Mouse (Mus musculus): ENCODE measurements at regions not wholly inside any gene's neighbourhood (a gene's known extent, or its start where the extent isn't known, plus 50 kb on each side); places are given as distances from the start of the nearest gene placed in this dataset.
"Not testable (repeated sequence)": the region's sequence is repeated elsewhere in the genome, so short reads cannot be mapped to it uniquely, and the experiment has no call there.

DNA sequence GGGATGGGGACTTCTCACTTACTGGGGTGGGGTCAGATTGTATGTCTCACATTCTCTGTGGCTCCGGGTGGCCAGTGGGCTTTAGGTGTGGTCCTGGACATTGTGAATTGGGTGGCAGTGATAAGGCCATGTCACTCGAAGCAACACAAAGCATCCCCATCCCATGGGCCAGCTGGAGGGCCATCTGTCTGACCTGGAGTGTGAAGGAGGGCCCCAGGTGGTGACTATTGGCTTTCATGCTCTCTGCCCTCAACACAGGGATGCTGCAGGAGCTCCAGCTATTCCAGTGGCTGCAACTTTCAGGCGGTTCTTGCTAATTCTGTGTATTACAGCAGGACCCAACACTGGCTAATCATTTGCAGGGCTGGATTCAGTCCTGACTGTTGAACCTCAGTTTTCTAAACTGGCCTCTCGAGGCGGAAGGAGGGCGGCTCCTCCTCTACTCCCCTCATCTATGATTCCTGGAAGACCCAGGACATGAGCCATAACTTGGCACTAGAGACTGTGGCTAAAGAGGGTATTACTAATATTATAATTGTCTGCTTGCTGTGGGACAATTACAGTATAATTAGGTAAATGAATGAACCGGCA lies 64.1 kb downstream of the 9530068E07Rik start:
- no peak for DNase-seq

DNA sequence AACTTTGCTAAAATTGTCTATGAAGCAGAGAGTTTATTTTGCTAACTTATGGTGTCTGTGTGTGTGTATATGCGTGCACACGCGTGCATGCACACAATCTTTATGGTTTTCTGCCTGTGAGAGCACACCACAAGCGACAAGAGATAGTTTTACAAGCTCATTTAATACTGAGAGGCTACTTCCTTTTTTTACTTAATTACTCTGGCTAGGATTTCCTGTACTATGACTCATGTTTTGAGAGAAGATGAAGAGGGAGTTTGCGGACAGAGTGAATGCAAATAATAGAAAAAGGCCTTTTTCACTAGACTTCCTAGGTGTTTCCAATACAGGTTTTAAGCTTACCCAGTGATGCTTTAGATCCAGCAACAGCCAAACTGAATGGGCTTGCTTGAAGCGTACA lies 74.9 kb downstream of the 9530068E07Rik start:
- not testable (repeated sequence) for DNase-seq

DNA sequence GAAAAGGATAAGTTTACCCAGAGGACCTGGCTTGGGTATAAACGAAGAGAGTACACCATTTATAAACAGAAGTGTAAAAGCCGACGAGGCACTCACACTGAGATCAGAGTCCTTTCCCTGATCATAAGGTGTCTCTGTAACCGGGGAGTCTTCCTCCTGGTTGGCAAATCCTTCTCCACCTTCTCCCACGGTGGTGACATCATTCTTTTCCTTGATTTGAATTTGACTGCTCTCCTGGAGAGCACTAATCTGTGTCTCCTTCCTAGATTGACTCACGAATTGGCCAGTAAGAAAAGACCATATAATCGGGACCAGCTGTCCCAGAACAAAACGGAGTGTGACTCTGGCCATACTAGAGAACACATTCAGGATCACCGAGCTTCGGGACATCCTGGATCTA lies 83.9 kb downstream of the 9530068E07Rik start:
- DNase-seq, result not testable (repeated sequence)

DNA sequence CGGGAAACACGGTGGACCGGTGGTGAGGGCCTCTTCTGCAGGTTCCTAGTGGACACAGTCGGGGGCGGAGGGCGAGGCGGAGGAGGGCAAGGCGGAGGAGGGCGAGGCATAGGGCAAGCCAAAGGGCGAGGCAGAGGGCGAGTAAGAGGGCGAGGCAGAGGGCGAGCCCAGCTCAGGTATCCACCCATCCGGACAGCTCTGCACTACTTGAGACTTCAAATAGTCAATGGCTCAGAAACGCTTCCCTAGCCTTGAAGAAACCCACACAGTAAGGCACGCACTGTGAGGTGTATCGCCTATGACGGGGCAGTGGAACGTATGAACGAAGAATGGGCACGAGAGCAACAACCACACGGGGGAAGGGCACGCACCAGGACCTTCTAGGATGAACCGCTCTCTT lies 84.5 kb downstream of the 9530068E07Rik start:
- DNase-seq, result not testable (repeated sequence)

DNA sequence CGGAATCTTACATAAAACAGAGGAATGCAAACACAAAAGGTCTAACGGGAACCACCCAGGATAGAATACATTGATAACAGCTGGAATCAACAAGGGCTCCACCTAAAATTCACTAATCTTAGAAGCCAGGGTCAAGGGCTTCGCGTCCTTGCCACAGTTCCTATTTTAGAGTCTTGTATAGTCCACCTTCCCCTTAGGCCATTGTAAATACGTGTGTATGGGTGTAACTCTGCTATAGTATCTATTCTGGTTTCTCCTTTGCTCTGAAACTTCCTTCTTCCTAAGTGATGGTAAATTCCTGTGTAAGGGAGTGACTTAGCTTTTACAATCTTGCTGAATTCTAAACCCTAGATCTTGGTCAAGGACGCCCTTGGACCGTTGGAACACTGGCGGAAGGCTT lies 87.3 kb downstream of the 9530068E07Rik start:
- DNase-seq, result not testable (repeated sequence)

DNA sequence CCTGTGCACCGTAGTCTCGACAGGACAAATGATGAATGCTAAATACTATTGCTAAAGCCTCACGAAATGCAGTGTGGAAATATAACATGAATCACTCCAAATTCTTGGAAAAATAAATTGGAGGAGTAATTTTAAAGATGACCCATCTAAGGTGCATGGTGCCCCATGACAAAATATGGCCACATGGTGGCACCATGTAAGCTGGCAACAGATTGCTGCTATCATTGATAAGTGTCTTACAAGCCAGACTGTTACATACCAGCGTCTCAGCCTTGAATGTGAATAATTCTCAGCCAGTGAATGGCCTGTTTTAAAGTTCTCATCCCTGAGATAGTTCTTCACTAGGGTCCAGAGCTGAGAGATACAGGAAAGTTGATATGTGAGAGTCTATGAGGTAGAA lies 92.3 kb downstream of the 9530068E07Rik start:
- DNase-seq, result not testable (repeated sequence)

DNA sequence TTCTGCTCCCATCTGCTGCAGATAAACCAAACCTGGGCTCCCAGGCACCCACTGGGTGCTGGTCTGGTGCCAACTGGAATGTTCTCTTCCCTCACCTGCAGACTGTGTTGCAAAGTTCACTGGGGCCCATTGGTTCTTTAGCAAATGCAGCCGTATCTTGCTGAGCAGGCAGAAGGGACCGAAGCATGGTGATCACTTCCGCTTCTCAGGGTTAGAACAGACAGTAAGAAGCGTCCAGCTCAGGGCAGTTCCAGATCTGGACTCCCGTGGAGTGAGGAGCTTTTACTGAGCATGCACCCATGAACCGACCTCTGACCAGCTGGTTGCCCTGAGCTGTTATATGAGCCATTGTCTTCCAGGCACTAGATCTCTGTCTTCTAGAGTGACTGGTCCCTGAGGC lies 97.1 kb downstream of the 9530068E07Rik start:
- DNase-seq, result no peak

DNA sequence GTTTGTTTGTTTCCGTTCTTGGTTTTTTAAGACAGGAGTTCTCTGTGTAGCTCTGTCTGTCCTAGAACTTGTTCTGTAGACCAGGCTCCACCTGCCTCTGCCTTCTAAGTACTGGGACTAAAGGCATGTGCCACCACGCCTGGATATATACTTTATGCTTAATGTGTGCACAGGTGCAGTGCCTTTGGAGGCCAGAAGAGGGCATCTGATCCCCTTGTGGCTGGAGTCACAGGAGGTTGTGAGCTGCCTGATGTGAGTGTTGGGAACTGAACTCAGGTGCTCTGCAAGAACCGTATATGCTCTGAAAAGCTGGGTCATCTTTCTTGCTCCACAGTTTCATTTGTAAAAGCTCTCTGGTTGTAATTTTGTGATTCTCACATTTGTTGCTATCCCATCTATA lies 100.7 kb downstream of the 9530068E07Rik start:
- DNase-seq, result no peak

DNA sequence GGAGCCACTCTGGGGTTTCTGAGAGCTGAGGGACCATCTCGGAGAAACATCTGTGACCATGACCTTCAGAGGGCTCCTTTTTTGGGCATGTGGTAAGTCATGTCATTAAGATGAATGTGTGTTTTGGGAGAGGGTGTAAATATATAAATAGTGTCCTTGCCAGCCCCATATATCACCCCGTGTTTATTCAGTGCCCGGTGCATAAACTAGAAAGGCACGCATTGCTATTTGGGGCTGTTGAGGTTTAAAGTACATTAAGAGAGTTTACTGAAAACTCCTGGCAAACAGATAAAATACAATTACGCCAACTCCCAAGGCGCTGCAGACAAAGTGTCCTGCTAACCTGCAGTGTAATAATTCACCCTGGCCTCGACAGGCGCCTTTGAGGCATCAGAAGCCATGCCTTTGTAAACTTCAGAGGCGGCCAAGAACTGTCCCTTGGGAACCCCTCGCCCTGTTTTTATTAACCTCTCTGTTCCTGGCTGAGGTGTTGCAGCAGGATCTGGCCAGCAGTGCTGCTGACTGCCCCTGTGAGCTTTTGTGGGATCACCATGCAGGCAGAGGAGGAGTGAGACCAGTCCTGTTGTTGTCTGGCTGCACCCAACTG lies 106.6 kb downstream of the 9530068E07Rik start:
- DNase-seq, result no peak

DNA sequence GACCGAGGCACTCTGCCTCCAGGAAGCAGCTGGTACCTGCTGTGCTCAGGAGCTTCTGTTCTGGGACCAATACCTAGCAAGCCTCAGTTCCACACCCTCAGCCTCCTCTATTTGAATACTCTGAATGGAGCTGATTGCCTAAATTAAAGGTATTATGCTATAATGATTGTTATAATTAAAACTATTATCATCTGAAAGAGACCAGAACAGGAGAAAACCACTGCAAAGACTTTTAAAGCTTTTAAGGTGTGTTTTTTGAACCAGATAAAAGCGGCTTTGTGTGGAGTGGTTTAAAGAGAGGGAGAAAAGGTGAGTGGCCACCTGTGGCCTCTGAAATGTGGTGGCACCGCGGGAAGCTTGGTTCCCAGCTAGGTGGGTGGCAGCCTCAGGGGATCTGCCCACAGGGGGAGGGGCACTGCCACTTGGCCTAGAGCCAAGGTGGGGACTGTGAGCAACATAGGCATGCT lies 115.6 kb downstream of the 9530068E07Rik start:
- peak; percentile 22 for DNase-seq

DNA sequence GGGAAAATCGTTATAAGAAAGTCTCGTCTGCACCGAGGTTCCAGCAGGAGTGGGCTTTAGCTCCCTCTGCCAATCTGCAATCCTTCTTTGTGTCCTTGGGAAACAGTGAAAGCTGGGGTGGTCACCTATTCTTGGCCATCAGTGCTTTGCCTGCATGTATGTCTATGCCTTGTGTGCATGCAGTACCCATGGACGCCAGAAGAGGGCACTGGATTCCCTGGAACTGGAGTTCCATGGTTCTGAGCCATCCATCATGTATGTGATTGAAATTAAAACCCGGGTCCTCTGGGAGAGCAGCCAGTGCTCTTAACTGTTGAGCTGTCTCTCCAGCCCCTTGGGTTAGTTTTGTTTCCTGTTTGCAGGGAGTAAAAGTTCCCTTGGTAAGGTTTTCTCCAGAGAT lies 121.1 kb downstream of the 9530068E07Rik start:
- DNase-seq, result no peak

DNA sequence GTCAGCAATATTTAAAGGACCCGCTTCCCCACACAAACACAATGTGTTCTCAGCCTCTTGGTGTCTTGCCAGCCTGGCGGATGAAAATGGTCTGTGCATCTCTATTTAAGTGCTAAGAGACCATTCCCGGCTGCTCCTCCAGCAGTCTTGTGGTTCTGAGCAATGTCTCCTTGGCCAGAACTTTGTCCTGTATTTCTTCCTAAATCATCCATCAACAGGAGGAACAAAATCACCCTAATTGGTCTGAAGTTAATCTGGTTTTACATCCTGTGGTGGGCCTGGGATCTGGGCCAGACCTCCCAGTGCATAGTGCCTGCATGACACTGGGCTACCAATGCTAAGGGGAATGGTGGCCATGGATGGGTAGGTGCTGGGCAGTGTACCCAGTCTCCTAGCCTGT lies 123.6 kb downstream of the 9530068E07Rik start:
- DNase-seq, result peak; percentile 55

DNA sequence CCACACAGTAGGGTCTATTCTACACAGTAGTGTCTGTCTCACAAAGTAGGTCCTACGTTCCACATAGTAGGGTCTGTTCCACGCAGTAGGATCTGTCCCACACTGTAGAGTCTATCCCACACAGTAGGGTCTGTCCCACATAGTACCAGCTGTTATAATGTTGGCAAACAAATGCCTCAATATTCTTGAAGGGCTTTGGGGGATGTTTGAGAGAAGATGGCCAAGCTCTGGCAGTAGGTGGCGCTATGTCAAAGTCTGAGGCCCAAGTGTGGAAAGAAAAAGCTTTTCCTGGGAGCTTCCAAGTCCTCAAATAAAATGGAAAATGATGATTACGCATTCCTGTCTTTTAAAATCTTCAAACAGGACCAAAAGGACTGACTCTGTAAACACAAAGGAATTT lies 125.7 kb downstream of the 9530068E07Rik start:
- peak; percentile 85 for DNase-seq

DNA sequence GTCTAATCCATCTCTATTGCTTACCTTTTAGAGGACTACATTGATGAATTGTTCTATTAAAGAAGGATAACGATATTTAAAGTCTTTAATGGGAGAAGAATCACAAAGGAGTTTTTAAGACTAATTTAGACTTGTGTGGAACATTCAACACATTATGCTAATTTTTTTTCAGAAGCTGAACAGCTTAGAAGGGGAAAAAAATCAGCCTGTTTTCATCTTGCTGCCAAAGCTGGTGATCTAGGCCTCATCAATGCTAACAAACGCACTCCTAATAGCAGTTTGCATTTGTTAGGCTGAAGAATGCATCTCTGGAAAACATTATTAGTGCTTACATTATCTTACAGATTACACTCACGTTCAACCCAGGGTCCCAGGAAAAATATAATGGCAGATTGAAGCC lies 126.2 kb downstream of the 9530068E07Rik start:
- no peak for DNase-seq

DNA sequence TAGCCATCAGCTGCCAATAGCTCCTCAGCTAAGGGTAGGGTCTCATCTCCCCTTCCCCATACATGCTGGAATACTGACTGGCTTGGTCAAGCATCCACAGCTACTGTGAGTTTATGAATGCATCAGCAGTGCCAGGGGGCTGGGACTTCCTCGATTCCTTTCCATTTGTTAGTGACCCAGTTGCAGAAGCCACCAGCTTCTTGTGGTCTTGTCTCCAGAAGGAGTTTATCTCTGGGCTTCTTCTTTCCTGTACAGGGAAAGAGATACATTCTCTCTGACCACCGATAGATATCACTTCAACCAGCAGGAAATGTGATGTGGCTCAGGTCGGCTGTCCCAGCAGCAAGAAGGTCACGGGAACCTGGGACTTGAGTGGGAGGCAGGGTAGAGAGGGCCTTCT lies 127.0 kb downstream of the 9530068E07Rik start:
- no peak for DNase-seq

DNA sequence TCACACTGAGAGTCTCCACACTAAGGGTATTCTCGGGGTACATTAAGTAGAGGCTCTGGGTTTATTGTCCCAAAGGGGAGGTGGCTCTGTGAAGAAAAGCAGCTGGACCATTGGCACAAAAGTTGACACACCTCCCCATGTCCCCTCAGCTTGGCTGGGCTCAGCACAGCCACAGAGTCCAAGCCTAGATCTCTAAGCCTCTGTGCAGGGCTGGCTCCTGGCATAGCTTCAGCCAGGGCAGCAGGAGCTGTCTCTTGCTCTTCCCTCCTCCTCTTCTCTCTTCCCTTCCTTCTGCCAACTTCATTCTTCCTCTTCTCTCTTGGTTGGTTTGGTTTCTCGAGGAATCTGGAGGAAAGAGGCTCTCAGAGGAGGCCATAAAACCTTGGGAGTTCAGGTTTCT lies 127.4 kb downstream of the 9530068E07Rik start:
- DNase-seq, result no peak

DNA sequence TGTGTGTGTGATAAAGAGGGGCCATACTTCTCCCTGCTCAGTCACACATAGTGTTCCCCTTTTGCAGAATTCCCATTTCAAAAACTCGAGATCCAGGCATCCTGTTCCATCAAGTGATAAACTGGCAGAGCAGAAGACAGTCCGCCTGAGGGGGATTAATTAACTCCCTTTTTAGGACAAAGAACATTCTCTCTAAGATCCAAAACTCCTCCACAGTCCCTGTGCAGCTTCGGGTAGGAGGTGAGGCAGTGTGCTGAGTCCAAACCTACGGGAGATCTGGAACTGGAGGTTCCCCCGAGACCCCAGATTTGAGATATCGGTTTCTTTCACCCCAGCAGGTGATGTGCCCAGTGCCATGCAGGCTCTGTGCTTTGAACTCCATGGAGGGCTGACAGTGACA lies 129.2 kb downstream of the 9530068E07Rik start:
- no peak for DNase-seq

DNA sequence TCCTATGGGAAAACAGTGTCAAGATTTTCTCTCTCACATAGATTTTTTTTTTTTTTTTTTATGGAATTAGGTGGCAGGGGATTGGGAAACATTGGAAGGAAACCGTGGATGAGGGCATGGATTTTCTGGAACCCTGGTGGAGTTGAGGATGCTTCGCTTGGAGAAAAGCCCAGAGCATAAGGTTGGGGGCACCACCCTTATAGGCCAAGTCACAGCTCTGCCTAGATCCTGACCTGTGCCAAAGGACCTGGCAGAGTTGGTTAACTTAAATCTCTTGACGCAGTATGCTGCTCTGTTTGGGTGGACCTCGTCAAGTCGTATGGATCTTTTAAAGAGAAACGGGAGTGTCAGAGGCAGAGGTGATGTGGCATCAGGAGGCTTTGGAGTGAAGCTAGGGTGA lies 130.1 kb downstream of the 9530068E07Rik start:
- DNase-seq, result no peak

DNA sequence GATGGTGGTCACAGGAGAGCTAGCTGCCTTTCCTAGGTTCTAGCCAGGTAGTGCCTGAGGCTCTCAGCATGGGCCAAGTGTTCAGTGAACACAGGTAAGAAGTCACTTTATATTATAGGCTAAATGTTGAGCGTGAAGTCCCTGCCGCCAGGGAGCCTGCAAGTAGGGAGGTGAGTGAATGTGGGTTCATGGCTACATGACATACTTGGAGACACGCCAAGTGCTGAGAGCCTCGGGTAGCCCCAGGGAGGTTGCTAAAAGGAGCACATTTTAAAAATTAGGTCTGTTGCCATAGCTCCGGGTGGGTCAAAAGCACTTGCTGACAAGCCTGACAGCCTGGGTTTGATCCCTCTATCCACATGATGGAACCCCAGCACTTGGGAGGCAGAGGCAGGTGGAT lies 137.2 kb downstream of the 9530068E07Rik start:
- no peak for DNase-seq

DNA sequence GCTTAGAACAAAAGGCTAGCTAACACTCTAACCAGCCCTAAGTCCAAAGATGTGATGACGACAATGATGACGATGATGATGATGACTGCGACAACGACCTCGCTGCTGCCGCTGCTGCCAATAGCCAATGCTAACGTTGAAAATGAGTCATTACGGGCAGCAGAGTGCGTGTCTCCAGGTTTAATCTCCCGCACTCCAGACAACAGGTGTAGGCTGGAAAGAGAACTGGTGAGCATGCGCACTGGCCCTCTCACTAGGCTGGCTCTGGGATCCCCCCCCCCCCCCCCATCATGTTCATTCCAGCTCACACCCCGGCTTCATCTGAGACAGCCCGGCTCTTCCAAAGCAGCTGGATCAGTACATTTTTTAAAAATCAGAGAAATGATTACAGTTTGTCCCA lies 138.4 kb downstream of the 9530068E07Rik start:
- peak; percentile 28 for DNase-seq

DNA sequence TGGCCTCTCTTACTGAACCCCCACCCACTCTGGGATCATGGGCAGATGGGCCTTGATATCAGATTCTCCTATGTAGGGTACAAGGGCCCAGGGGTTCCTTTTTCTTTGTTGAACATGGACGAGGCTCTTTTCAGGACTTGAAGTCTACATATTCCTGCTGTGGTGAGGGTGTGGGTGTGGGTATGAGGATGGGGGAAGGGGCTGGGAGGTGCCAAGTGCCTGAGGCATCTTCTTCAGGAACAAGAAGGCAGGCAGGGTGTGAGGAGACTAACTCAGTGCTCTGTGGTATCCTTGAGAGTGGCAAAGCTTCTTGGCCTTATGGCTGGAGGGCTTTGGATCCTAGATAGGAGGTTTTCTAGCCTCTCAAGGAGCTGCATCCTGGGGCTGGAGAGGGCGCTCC lies 140.0 kb downstream of the 9530068E07Rik start:
- DNase-seq, result no peak

DNA sequence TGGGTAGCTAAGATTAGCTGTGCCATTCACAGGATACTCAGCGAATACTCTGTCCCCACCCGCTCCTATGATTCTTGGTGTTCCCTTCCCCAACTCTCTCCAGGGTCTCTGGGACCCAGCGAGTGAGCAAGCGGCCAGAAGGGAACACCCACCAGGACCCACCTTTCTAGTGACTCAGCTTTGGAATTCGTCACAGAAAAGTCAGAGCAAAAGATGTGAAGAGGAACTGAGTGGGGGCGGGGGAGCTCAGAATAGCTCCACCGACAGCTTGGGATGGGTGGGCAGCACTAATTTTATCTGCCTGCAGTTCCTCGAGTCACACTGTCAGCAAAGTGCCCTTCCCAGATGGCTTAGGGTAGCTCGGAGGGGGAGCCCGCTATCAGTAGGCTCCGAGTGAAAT lies 140.6 kb downstream of the 9530068E07Rik start:
- DNase-seq, result no peak

DNA sequence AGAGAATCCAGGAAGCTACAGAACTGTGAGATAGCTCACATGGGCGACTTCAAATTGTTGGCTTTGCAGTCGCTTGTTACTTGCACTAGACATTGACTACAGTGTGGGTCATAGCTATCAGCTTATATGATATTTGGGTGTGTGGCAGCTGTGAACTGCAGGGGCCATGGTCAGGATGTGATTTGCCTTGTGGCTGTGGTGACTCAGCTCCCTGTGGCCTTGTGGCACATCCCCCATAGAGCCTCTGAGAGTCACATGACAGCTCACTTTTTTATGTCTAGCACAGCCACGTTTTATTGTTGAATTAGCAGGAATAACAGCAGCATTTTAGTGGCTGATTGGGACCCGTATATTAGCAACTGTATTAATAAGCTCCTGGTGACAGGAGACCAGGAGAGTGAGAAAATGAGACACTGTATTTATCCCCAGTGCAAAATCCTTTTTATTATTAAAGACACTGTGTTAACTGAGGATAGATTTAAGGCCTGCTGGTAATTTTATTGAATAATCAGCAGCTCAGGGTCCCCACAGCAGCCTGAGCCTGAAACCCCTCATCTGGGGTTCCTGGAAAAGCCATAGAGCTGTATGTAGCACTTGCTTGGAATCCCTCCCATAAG lies 141.7 kb downstream of the 9530068E07Rik start:
- no peak for DNase-seq

DNA sequence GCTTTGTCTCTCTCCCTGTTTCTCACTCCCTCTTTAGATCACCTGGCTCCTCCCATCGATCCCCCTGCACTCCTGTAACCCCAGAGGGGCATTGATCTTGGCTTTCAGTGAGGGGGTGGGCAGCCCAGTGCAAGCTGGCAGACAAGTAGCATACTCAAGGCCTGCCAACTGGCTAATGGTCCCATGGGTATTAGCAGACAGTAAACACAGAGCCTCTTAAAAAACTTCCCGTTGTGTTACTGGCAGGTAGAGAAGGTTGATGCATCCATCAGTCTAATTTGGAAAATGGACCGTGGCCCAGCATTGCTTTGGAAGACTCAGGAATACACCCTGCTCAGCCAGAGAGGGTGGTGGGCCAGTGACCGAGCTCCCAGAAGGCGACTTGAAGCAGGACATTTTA lies 145.0 kb downstream of the 9530068E07Rik start:
- no peak for DNase-seq

DNA sequence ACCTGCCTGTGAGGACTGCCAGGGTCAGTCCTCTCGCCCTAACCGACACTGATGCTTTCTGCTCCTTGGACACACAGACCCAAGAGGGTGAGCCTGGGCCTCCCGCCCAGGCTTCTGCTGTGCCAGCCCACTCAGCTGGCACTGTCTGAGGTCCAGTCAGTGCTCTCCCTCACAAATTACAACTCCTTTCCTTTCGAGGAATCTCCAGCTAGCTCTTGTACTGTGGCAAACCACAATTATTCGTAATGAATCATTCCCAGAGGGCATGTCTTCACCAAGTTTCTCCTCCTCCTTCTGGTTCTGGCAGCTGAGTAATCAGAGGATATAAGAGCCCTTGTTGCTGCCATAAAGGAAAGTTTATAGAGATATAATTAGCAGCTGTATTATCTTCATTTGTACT lies 155.2 kb downstream of the 9530068E07Rik start:
- no peak for DNase-seq
